Mouse (Mus musculus) liver, embryonic 14.5 days (tissue): ENCODE results near the gene Utp14b.

Source experiments
- CTCF ChIP-seq: IDR thresholded peaks from 2 replicates; pipeline ENCODE4 v1.5.1; 2016; ENCODE audit warnings: antibody characterized with exemption, low read depth, control low read depth
- EP300 ChIP-seq: IDR thresholded peaks from 2 replicates; pipeline ENCODE4 v1.6.1; 2016; ENCODE audit warnings: antibody characterized with exemption, low read depth

DNA sequence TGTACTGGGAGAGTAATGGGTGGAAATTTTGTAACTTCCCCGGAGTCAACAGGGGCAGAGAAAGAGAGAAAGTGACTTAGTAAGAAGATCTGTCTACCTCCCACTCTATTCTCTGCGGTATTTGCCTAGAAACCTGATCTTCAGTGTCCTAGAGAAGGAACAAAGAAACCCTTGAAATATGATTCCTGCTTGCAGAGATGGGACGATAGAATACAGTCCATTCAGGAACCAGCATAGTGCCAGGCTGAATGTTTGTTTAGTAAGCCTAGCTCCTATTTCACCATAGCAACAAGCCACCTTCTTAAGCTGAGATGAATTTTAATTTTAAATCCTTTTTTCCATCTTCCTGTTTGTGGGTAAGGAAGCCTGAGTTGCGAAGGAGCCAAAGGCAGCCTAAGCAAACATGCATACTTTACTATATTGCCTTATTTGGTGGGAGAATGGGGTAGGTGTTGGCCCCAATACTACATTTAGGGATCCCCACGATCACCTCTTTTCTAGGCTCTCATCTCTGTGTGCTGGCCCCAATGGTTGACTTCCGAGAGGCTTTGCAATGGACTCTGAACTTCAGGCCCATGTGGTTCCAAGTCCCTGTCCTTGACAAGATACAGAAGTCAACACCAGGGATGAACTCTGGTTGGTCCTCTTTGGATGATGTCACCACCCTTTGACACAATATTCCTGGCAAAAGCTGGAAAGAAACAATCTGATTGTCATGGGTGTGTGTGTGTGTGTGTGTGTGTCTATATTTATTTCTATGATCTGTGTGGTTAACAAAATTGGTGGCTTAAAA is 8.4 kb upstream of the Utp14b start:
- TF ChIP-seq CTCF (no peak), EP300 (no peak)
